9 mouse cellular contexts compared by ENCODE assay signal in the genomic region with DNA sequence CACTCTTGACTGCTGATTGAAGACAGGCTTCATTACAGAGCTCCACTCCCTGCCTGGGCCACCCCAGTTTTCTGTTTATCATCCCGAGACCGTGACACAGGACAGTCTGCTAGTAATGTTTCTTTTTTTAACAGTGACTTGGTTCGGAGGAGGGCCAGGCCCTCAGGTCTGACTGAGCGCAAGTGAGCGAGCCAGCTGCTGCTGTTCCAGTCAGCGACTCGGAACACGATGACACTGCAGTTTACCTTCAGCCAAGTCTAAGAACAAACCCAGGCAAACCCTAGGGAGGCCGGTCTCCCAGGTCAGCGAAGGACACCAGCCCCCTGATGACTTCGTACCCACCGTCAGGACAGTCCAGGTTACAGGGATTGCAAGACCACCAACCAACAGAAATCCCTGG. TPM values are rescaled to one million over a fixed set of nuclear protein-coding genes. Genes with fewer than 3 reads are reported as not detected.
A peak's percentile ranks its signal among the peaks of the same experiment; 100 is the strongest.
DNase-seq lines count a peak whose midpoint lies in the region; ATAC-seq and TF ChIP-seq lines count a peak whose summit lies in the region.
"Had no signal": no experiment of that assay in that cellular context is flagged by ENCODE, and none has a peak within 500 bp of the region (broad histone marks: within the 10 kb centered on the region; RNA-seq: fewer than 3 reads in every experiment).

No protein-coding gene starts in this region.

- no peak for TF ChIP-seq EP300 in lung, postnatal 0 days (IDR thresholded peaks at IDR 0.05)

- H3K4me1 ChIP-seq in forebrain, embryonic 11.5 days (replicated peaks; ENCODE audit: control insufficient read depth, insufficient read depth, low read length), result no peaks in the 10 kb centered on the region
- no peaks in the 10 kb centered on the region for H3K4me1 ChIP-seq in lung, postnatal 0 days (ENCODE audit: insufficient read depth, low read depth, low read length)

- H3K4me2 ChIP-seq in forebrain, embryonic 11.5 days (ENCODE audit: low read depth, low read length, severe bottlenecking), result no peak overlapping the region
- no peak overlapping the region for H3K4me2 ChIP-seq in lung, postnatal 0 days (replicated peaks; ENCODE audit: low read depth, low read length)

- H3K27me3 ChIP-seq in forebrain, embryonic 11.5 days (ENCODE audit: control insufficient read depth, insufficient read depth, low read length), result no peaks in the 10 kb centered on the region
- H3K27me3 ChIP-seq in lung, postnatal 0 days (replicated peaks; ENCODE audit: insufficient read depth, low read length), result no peaks in the 10 kb centered on the region

- no peak overlapping the region for H3K9ac ChIP-seq in forebrain, embryonic 11.5 days (ENCODE audit: low read length)
- no peak overlapping the region for H3K9ac ChIP-seq in lung, postnatal 0 days (replicated peaks; ENCODE audit: low read depth)

- no peaks in the 10 kb centered on the region; the same call in 1 of the 2 replicates for H3K36me3 ChIP-seq in forebrain, embryonic 11.5 days (ENCODE audit: control insufficient read depth, insufficient read depth, low read length)
- peaks cover 42% of the 10 kb centered on the region for H3K36me3 ChIP-seq in lung, postnatal 0 days (ENCODE audit: insufficient read depth, low read length)

- H3K27ac ChIP-seq in forebrain, embryonic 11.5 days (ENCODE audit: low read depth, low read length), result no peak overlapping the region
- no peak overlapping the region for H3K27ac ChIP-seq in lung, postnatal 0 days (ENCODE audit: low read length)
- H3K27ac ChIP-seq: forebrain, embryonic 10.5 days had no signal

- H3K4me3 ChIP-seq in forebrain, embryonic 11.5 days (ENCODE audit: low read depth, low read length), result no peak overlapping the region
- no peak overlapping the region for H3K4me3 ChIP-seq in lung, postnatal 0 days (ENCODE audit: low read depth, low read length)
- H3K4me3 ChIP-seq: forebrain, embryonic 10.5 days had no signal

- WGBS in forebrain, embryonic 11.5 days, result 92% methylated on average over 12 of the region's 12 CpGs
- WGBS in lung, postnatal 0 days, result 88% methylated on average over 12 of the region's 12 CpGs

- no peak for ATAC-seq in forebrain, embryonic 11.5 days (replicated peaks; ENCODE audit: low FRiP score)
- ATAC-seq in lung, postnatal 0 days, result no peak

- no peak for TF ChIP-seq CTCF in lung, postnatal 0 days (IDR thresholded peaks at IDR 0.05)

- intact Hi-C loops in gastrocnemius, postnatal 14 days (cut with DNase I; ENCODE audit: low total_unique reads), result no loop called here
- intact Hi-C loops in heart, postnatal 25 days (cut with DNase I), result no loop called here

- H3K9me3 ChIP-seq in forebrain, embryonic 11.5 days (ENCODE audit: control insufficient read depth, low read length), result no peaks in the 10 kb centered on the region
- no peaks in the 10 kb centered on the region for H3K9me3 ChIP-seq in lung, postnatal 0 days (ENCODE audit: low read length)
- H3K9me3 ChIP-seq: forebrain, embryonic 10.5 days had no signal

- DNase-seq in gastrocnemius, adult 18-20 months (ENCODE audit: low spot score), result peak; percentile 84
- no peak for DNase-seq in gastrocnemius, postnatal 4 days (ENCODE audit: low spot score in 2 of 2)
- peak; percentile 61 for DNase-seq in gastrocnemius, postnatal 14 days
- DNase-seq in heart, postnatal 25 days (ENCODE audit: low spot score), result peak; percentile 16
- DNase-seq in kidney, postnatal 36 days, result peak; percentile 75 to 86
- DNase-seq in layer of hippocampus, postnatal 14 days (ENCODE audit: low spot score in 2 of 2), result no peak
- DNase-seq in forebrain, embryonic 11.5 days (ENCODE audit: low spot score), result no peak
- no peak for DNase-seq in lung, postnatal 0 days (ENCODE audit: low spot score)

RNA-seq across cellular contexts. Expression of gene Park7, which starts 12.2 kb away (rescaled TPM):
- total RNA-seq in gastrocnemius, adult 18-20 months (2021), result 100 to 1,000 TPM; 750 to 787 TPM
- 100 to 1,000 TPM; 247 to 274 TPM for total RNA-seq in gastrocnemius, postnatal 4 days (2021)
- 100 to 1,000 TPM; 642 to 667 TPM for total RNA-seq in gastrocnemius, postnatal 14 days (2021)
- total RNA-seq in heart, postnatal 25 days (2021), result 100 to 1,000 TPM; 232 to 242 TPM
- 100 to 1,000 TPM; 240 to 248 TPM for total RNA-seq in layer of hippocampus, postnatal 14 days (2021)
- 412 and 431 TPM in 2 replicates for polyA plus RNA-seq in forebrain, embryonic 11.5 days (2014; fragmentation: Nextera tagmentation; extraction: Ambion mirVana)
- polyA plus RNA-seq in lung, postnatal 0 days (2015; fragmentation: Nextera tagmentation; extraction: Ambion mirVana), result 229 and 241 TPM in 2 replicates

RNA-seq across cellular contexts. Expression of gene Tnfrsf9, which starts 12.3 kb away (rescaled TPM):
- total RNA-seq in gastrocnemius, adult 18-20 months (2021), result under 1 TPM; 0.21 to 0.46 TPM
- total RNA-seq in gastrocnemius, postnatal 4 days (2021), result under 1 TPM; 0.17 to 0.57 TPM
- under 1 TPM; 0.16 to 0.22 TPM for total RNA-seq in gastrocnemius, postnatal 14 days (2021)
- total RNA-seq in heart, postnatal 25 days (2021), result under 1 TPM in 1 of 2 experiments, not detected in 1; 0.21 TPM
- total RNA-seq in layer of hippocampus, postnatal 14 days (2021), result under 1 TPM; 0.37 to 0.52 TPM
- 0.19 TPM in 1 of 2 replicates, not detected in the other for polyA plus RNA-seq in forebrain, embryonic 11.5 days (2014; fragmentation: Nextera tagmentation; extraction: Ambion mirVana)
- polyA plus RNA-seq in lung, postnatal 0 days (2015; fragmentation: Nextera tagmentation; extraction: Ambion mirVana), result 1.1 and 4.4 TPM in 2 replicates

RNA-seq across cellular contexts. Expression of gene Errfi1, which starts 48.3 kb away (rescaled TPM):
- total RNA-seq in gastrocnemius, adult 18-20 months (2021), result 10 to 100 TPM; 24.9 to 35.9 TPM
- total RNA-seq in gastrocnemius, postnatal 4 days (2021), result 10 to 100 TPM; 18.8 to 22.8 TPM
- 10 to 100 TPM; 17.0 to 34.2 TPM for total RNA-seq in gastrocnemius, postnatal 14 days (2021)
- total RNA-seq in heart, postnatal 25 days (2021), result 10 to 100 TPM; 15.0 to 16.6 TPM
- total RNA-seq in layer of hippocampus, postnatal 14 days (2021), result 10 to 100 TPM; 37.1 to 38.4 TPM
- polyA plus RNA-seq in forebrain, embryonic 11.5 days (2014; fragmentation: Nextera tagmentation; extraction: Ambion mirVana), result 20.3 and 21.6 TPM in 2 replicates
- polyA plus RNA-seq in lung, postnatal 0 days (2015; fragmentation: Nextera tagmentation; extraction: Ambion mirVana), result 104 and 106 TPM in 2 replicates

Comparison
In these comparisons a context has a peak if more than half of its experiments do, and no peak if none do; other contexts are left out.
1. DNase-seq: peak in gastrocnemius, adult 18-20 months (single experiment), gastrocnemius, postnatal 14 days (single experiment), heart, postnatal 25 days (single experiment) and kidney, postnatal 36 days (2 of 2); none in gastrocnemius, postnatal 4 days (0 of 2), layer of hippocampus, postnatal 14 days (0 of 2), forebrain, embryonic 11.5 days (single experiment) and lung, postnatal 0 days (single experiment).